Mouse (Mus musculus): ENCODE results near the gene Ube4a. TPM values are rescaled to one million over a fixed set of nuclear protein-coding genes. Genes with fewer than 3 reads are reported as not detected.

The Ube4a gene
- polyA plus RNA-seq, 1 experiment: 13.3 TPM

DNA sequence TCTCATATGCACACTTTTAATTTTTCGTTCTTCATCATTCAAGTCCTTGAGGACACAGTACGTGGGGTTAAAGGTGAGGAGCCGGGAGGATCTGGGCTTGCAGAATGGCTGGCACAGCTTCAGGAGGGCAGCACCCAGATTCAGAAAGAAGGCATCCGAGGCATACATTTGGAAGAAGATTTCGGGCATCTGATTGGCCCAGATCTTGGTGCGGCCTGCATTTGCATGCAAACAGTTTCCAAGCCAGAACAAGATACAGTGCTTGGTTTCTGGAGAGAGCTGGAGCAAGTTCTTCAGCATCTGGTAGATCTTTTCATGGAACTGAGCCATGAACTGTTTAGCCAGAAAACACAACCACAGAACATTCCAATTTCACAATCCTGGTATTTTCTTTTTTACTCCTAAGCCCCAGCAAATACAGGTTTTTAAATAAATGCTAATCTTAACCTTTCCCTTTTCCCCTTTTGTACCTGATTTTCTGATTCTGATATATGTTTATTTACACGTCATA lies 19.2 kb downstream of the Ube4a start:
- no peaks in the 10 kb centered on the region for H3K79me2 ChIP-seq (ENCODE audit: control insufficient read depth, insufficient read depth)
- no peaks in the 10 kb centered on the region for H3K27me3 ChIP-seq (ENCODE audit: control insufficient read depth, insufficient read depth, insufficient read length)
- TF ChIP-seq POLR2A (IDR thresholded peaks at IDR 0.05; ENCODE audit: insufficient read length, low read depth): no peak
- TF ChIP-seq MAX (IDR thresholded peaks at IDR 0.05; ENCODE audit: low read depth): no peak
- no peak for TF ChIP-seq TCF12 (IDR thresholded peaks at IDR 0.05; ENCODE audit: insufficient read depth, poor library complexity, severe bottlenecking)
- no peak for TF ChIP-seq TCF3 (IDR thresholded peaks at IDR 0.05; ENCODE audit: insufficient read length, low read depth)
- TF ChIP-seq USF1 (IDR thresholded peaks at IDR 0.05; ENCODE audit: low read depth): no peak
- TF ChIP-seq SRF (IDR thresholded peaks at IDR 0.05; ENCODE audit: control insufficient read depth, insufficient read length, low read depth): no peak
- TF ChIP-seq MYOG (IDR thresholded peaks at IDR 0.05; ENCODE audit: control insufficient read depth in 1 of 3, insufficient read depth in 1 of 3, insufficient read length in 2 of 3, low read depth in 2 of 3): no peak
- no peak for TF ChIP-seq MYOD1 (IDR thresholded peaks at IDR 0.05; ENCODE audit: control insufficient read depth in 1 of 3, insufficient read length in 2 of 3, low read depth in 2 of 3)
- no peak for TF ChIP-seq POLR2AphosphoS2 (IDR thresholded peaks at IDR 0.05; ENCODE audit: insufficient read length, low read depth)
- TF ChIP-seq REST (IDR thresholded peaks at IDR 0.05; ENCODE audit: insufficient read depth, insufficient read length): no peak
- TF ChIP-seq E2F4 (IDR thresholded peaks at IDR 0.05; ENCODE audit: insufficient read depth): no peak
- TF ChIP-seq CEBPB (IDR thresholded peaks at IDR 0.05; ENCODE audit: insufficient read depth, poor library complexity, severe bottlenecking): no peak
- H3K4me3 ChIP-seq: no peak overlapping the region
- H3K4me2 ChIP-seq (ENCODE audit: low read depth): no peak overlapping the region
- no peak overlapping the region for H3ac ChIP-seq (ENCODE audit: control insufficient read depth, insufficient read length)
- H3K36me3 ChIP-seq (ENCODE audit: control insufficient read depth, insufficient read depth): peaks cover 45% of the 10 kb centered on the region

DNA sequence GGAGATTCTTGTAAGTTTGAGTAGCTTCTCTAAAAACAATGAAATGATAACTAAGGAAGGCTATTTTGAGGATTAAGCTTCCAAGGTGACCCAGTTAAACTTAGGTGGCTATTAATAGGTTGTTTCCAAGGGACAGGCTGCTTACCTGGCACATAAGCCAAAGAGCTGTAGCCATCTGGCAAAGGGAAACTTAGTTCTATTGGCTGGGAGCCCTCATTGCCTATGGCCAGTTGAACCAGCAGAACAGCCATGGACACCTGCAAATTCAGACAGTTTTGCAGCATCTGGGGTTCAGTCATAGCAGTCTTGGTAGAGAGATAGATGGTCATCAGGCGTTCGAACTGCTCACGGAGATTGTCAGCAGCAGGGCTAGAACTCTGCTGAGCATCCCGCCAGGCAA lies 23.0 kb downstream of the Ube4a start:
- Histone ChIP-seq H3K79me2 (ENCODE audit: control insufficient read depth, insufficient read depth) (no peaks in the 10 kb centered on the region), H3K27me3 (ENCODE audit: control insufficient read depth, insufficient read depth, insufficient read length) (no peaks in the 10 kb centered on the region), H3K36me3 (ENCODE audit: control insufficient read depth, insufficient read depth) (peaks cover 32% of the 10 kb centered on the region), H3K4me2 (ENCODE audit: low read depth) (no peak overlapping the region), H3ac (ENCODE audit: control insufficient read depth, insufficient read length) (no peak overlapping the region), H3K4me3 (no peak overlapping the region)
- TF ChIP-seq REST (IDR thresholded peaks at IDR 0.05; ENCODE audit: insufficient read depth, insufficient read length): no peak
- no peak for TF ChIP-seq E2F4 (IDR thresholded peaks at IDR 0.05; ENCODE audit: insufficient read depth)
- no peak for TF ChIP-seq TCF3 (IDR thresholded peaks at IDR 0.05; ENCODE audit: insufficient read length, low read depth)

- Histone ChIP-seq H3K4me2 (ENCODE audit: low read depth) (no peak overlapping the region), H3K79me2 (ENCODE audit: control insufficient read depth, insufficient read depth) (no peaks in the 10 kb centered on the region), H3K4me3 (no peak overlapping the region), H3K36me3 (ENCODE audit: control insufficient read depth, insufficient read depth) (peaks cover 32% of the 10 kb centered on the region), H3K27me3 (ENCODE audit: control insufficient read depth, insufficient read depth, insufficient read length) (no peaks in the 10 kb centered on the region), H3ac (ENCODE audit: control insufficient read depth, insufficient read length) (no peak overlapping the region)
- TF ChIP-seq E2F4 (IDR thresholded peaks at IDR 0.05; ENCODE audit: insufficient read depth): no peak
- TF ChIP-seq TCF3 (IDR thresholded peaks at IDR 0.05; ENCODE audit: insufficient read length, low read depth): no peak
- no peak for TF ChIP-seq POLR2A (IDR thresholded peaks at IDR 0.05; ENCODE audit: insufficient read length, low read depth)
- TF ChIP-seq MYOG (IDR thresholded peaks at IDR 0.05; ENCODE audit: control insufficient read depth in 1 of 3, insufficient read depth in 1 of 3, insufficient read length in 2 of 3, low read depth in 2 of 3): no peak
- TF ChIP-seq USF1 (IDR thresholded peaks at IDR 0.05; ENCODE audit: low read depth): no peak
- no peak for TF ChIP-seq TCF12 (IDR thresholded peaks at IDR 0.05; ENCODE audit: insufficient read depth, poor library complexity, severe bottlenecking)
- no peak for TF ChIP-seq MYOD1 (IDR thresholded peaks at IDR 0.05; ENCODE audit: control insufficient read depth in 1 of 3, insufficient read length in 2 of 3, low read depth in 2 of 3)
- no peak for TF ChIP-seq MAX (IDR thresholded peaks at IDR 0.05; ENCODE audit: low read depth)
- TF ChIP-seq SRF (IDR thresholded peaks at IDR 0.05; ENCODE audit: control insufficient read depth, insufficient read length, low read depth): no peak
- no peak for TF ChIP-seq POLR2AphosphoS2 (IDR thresholded peaks at IDR 0.05; ENCODE audit: insufficient read length, low read depth)
- TF ChIP-seq CEBPB (IDR thresholded peaks at IDR 0.05; ENCODE audit: insufficient read depth, poor library complexity, severe bottlenecking): no peak
- TF ChIP-seq REST (IDR thresholded peaks at IDR 0.05; ENCODE audit: insufficient read depth, insufficient read length): no peak
Observed at GRCm38 (mm10) chr9:44941756-44942155, 23.6 kb downstream of the Ube4a start.

DNA sequence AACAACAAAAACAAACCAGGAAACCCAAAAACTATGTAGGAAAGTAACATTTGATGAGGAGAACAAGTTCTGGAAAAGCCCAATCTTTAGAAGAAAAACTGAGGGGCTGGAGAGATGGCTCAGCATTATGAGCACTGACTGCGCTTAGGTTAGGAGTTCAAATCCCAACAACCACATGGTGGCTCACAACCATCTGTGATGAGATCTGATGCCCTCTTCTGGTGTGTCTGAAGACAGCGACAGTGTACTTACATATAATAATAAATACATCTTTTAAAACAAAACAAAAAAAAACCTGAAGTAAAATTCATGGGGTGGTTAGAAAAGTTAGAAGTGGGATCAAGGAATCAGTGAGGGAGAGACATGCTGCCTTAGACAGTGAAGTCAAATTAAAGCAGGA lies 43.9 kb downstream of the Ube4a start:
- peaks cover 40% of the 10 kb centered on the region for H3K79me2 ChIP-seq (ENCODE audit: control insufficient read depth, insufficient read depth)
- no peaks in the 10 kb centered on the region for H3K36me3 ChIP-seq (ENCODE audit: control insufficient read depth, insufficient read depth)

DNA sequence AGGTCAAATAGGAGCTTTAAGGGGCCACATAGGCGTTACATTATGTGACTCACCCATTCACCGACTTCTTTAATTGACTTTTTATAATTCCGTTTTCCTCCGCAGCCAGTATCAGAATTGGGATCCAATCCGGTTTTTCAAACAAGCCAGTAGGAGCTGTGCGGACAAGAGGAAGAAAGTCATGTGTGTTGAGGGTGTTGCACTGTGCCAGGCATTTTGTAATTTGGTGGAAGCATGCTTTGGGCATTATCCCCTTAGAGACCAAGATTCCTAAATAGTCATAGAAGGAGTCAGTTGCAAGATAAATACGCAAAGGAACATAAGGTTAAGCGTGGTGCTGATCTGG lies 44.3 kb downstream of the Ube4a start:
- TF ChIP-seq MAX (IDR thresholded peaks at IDR 0.05; ENCODE audit: low read depth) (peak; percentile 50), TCF12 (IDR thresholded peaks at IDR 0.05; ENCODE audit: insufficient read depth, poor library complexity, severe bottlenecking) (no peak), USF1 (IDR thresholded peaks at IDR 0.05; ENCODE audit: low read depth) (peak; percentile 67)
- no peaks in the 10 kb centered on the region for H3K27me3 ChIP-seq (ENCODE audit: control insufficient read depth, insufficient read depth, insufficient read length)
- H3ac ChIP-seq (ENCODE audit: control insufficient read depth, insufficient read length): peak overlapping the region; percentile 64

More for the DNA sequence above, 43.9 kb downstream of the Ube4a start:
- TF ChIP-seq CEBPB (IDR thresholded peaks at IDR 0.05; ENCODE audit: insufficient read depth, poor library complexity, severe bottlenecking): no peak
- no peak for TF ChIP-seq POLR2A (IDR thresholded peaks at IDR 0.05; ENCODE audit: insufficient read length, low read depth)
- no peak for TF ChIP-seq POLR2AphosphoS2 (IDR thresholded peaks at IDR 0.05; ENCODE audit: insufficient read length, low read depth)
- no peak for TF ChIP-seq SRF (IDR thresholded peaks at IDR 0.05; ENCODE audit: control insufficient read depth, insufficient read length, low read depth)
- peak overlapping the region; percentile 82 for H3K4me2 ChIP-seq (ENCODE audit: low read depth)
- peak overlapping the region; percentile 90 for H3K4me3 ChIP-seq
- H3ac ChIP-seq (ENCODE audit: control insufficient read depth, insufficient read length): peak overlapping the region; percentile 64
- no peaks in the 10 kb centered on the region for H3K27me3 ChIP-seq (ENCODE audit: control insufficient read depth, insufficient read depth, insufficient read length)

More for the DNA sequence above, 44.3 kb downstream of the Ube4a start:
- peak overlapping the region; percentile 90 for H3K4me3 ChIP-seq
- no peaks in the 10 kb centered on the region for H3K36me3 ChIP-seq (ENCODE audit: control insufficient read depth, insufficient read depth)
- H3K4me2 ChIP-seq (ENCODE audit: low read depth): peak overlapping the region; percentile 82
- H3K79me2 ChIP-seq (ENCODE audit: control insufficient read depth, insufficient read depth): peaks cover 45% of the 10 kb centered on the region

Measured in myocyte (in vitro differentiated cells).